9 mouse cellular contexts compared by ENCODE assay signal in genomic region chr4:154471447-154472101, GRCm38 (mm10).
DNase-seq lines count a peak whose midpoint lies in the region; ATAC-seq lines count a peak whose summit lies in the region.
"Had no signal": no experiment of that assay in that cellular context is flagged by ENCODE, and none has a peak within 500 bp of the region (broad histone marks: within the 10 kb centered on the region; RNA-seq: fewer than 3 reads in every experiment).

No protein-coding gene starts in this region.

- DNase-seq in heart, postnatal 4 days, result no peak
- peak; percentile 72 for DNase-seq in forebrain, embryonic 10.5 days (ENCODE audit: extremely low spot score, low spot score)
- no peak for DNase-seq in right cerebral cortex, postnatal 10 days (ENCODE audit: low spot score in 2 of 2)
- no peak for DNase-seq in layer of hippocampus, postnatal 25 days (ENCODE audit: extremely low spot score in 1 of 2, low spot score in 1 of 2)
- no peak for DNase-seq in urinary bladder, postnatal 14 days (ENCODE audit: low spot score)
- DNase-seq: cerebellum, adult 9-11 months had no signal

- 19% methylated on average over 17 of the region's 17 CpGs for WGBS in heart, embryonic 12.5 days
- 5% methylated on average over 17 of the region's 17 CpGs for WGBS in forebrain, embryonic 10.5 days
- 18% methylated on average over 17 of the region's 17 CpGs for WGBS in intestine, embryonic 16.5 days
- WGBS in neural tube, embryonic 12.5 days, result 4% methylated on average over 17 of the region's 17 CpGs

- 0 out of 2 replicates have a peak overlapping the region, but pooled peaks have one; percentile 5 for H3K9ac ChIP-seq in heart, embryonic 12.5 days
- no peak overlapping the region for H3K9ac ChIP-seq in intestine, embryonic 16.5 days (ENCODE audit: low read depth, low read length)
- no peak overlapping the region for H3K9ac ChIP-seq in neural tube, embryonic 12.5 days

- no peak overlapping the region for H3K27ac ChIP-seq in heart, embryonic 12.5 days (ENCODE audit: poor library complexity, severe bottlenecking)
- H3K27ac ChIP-seq in forebrain, embryonic 10.5 days, result peak overlapping the region; percentile 80
- peak overlapping the region; percentile 89 for H3K27ac ChIP-seq in intestine, embryonic 16.5 days (ENCODE audit: low read length)
- no peak overlapping the region for H3K27ac ChIP-seq in neural tube, embryonic 12.5 days

- peaks cover 45% of the 10 kb centered on the region for H3K27me3 ChIP-seq in heart, embryonic 12.5 days (replicated peaks)
- peaks cover 89% of the 10 kb centered on the region for H3K27me3 ChIP-seq in forebrain, embryonic 10.5 days (ENCODE audit: poor library complexity, severe bottlenecking)
- H3K27me3 ChIP-seq in intestine, embryonic 16.5 days (replicated peaks; ENCODE audit: control insufficient read depth, insufficient read depth, low read length), result 0 out of 2 replicates have a peak, but pooled peaks cover 2% of the 10 kb centered on the region
- H3K27me3 ChIP-seq in neural tube, embryonic 12.5 days (replicated peaks), result peaks cover 83% of the 10 kb centered on the region

- no peaks in the 10 kb centered on the region for H3K9me3 ChIP-seq in heart, embryonic 12.5 days (replicated peaks)
- no peaks in the 10 kb centered on the region for H3K9me3 ChIP-seq in forebrain, embryonic 10.5 days
- no peaks in the 10 kb centered on the region for H3K9me3 ChIP-seq in intestine, embryonic 16.5 days (ENCODE audit: control insufficient read depth, low read length)
- no peaks in the 10 kb centered on the region for H3K9me3 ChIP-seq in neural tube, embryonic 12.5 days

- no peak overlapping the region for H3K4me3 ChIP-seq in heart, embryonic 12.5 days
- peak overlapping the region; percentile 32 for H3K4me3 ChIP-seq in forebrain, embryonic 10.5 days
- peak overlapping the region; percentile 10; the same call in 1 of the 2 replicates for H3K4me3 ChIP-seq in intestine, embryonic 16.5 days (ENCODE audit: low read length)
- no peak overlapping the region for H3K4me3 ChIP-seq in neural tube, embryonic 12.5 days

- H3K4me2 ChIP-seq in heart, embryonic 12.5 days, result peak overlapping the region; percentile 17; the same call in 1 of the 2 replicates
- peak overlapping the region; percentile 31; the same call in 1 of the 2 replicates for H3K4me2 ChIP-seq in intestine, embryonic 16.5 days (ENCODE audit: low read depth, low read length)
- peak overlapping the region; percentile 39 for H3K4me2 ChIP-seq in neural tube, embryonic 12.5 days (replicated peaks)

- H3K4me1 ChIP-seq in heart, embryonic 12.5 days (replicated peaks), result peaks cover 41% of the 10 kb centered on the region
- peaks cover 75% of the 10 kb centered on the region for H3K4me1 ChIP-seq in forebrain, embryonic 10.5 days
- peaks cover 16% of the 10 kb centered on the region for H3K4me1 ChIP-seq in intestine, embryonic 16.5 days (ENCODE audit: control insufficient read depth, insufficient read depth, low read length)
- H3K4me1 ChIP-seq in neural tube, embryonic 12.5 days, result peaks cover 43% of the 10 kb centered on the region

- no peak for ATAC-seq in heart, embryonic 12.5 days (ENCODE audit: insufficient number of reproducible peaks, low FRiP score)
- ATAC-seq in intestine, embryonic 16.5 days, result peak; percentile 96
- ATAC-seq in neural tube, embryonic 12.5 days (ENCODE audit: low FRiP score, low read depth), result no peak

- no peaks in the 10 kb centered on the region for H3K36me3 ChIP-seq in heart, embryonic 12.5 days
- H3K36me3 ChIP-seq in forebrain, embryonic 10.5 days (replicated peaks), result peaks cover 11% of the 10 kb centered on the region
- no peaks in the 10 kb centered on the region for H3K36me3 ChIP-seq in intestine, embryonic 16.5 days (ENCODE audit: control insufficient read depth, insufficient read depth, low read length)
- no peaks in the 10 kb centered on the region for H3K36me3 ChIP-seq in neural tube, embryonic 12.5 days

Comparison
In these comparisons a context has a peak if more than half of its experiments do, and no peak if none do; other contexts are left out.
1. H3K27ac ChIP-seq: peak in forebrain, embryonic 10.5 days (single experiment) and intestine, embryonic 16.5 days (single experiment); none in heart, embryonic 12.5 days (single experiment) and neural tube, embryonic 12.5 days (single experiment).
2. H3K4me3 ChIP-seq: peak in forebrain, embryonic 10.5 days (single experiment) and intestine, embryonic 16.5 days (single experiment); none in heart, embryonic 12.5 days (single experiment) and neural tube, embryonic 12.5 days (single experiment).
3. Peak in every context shown above with its lines, with median percentiles within 50 percentile points of each other: H3K4me2 ChIP-seq.